Mouse (Mus musculus) gastrocnemius, postnatal 14 days (tissue): ENCODE data around the gene Klhl25. TPM values are rescaled to one million over a fixed set of nuclear protein-coding genes. Genes with fewer than 3 reads are reported as not detected.
A peak's percentile ranks its signal among the peaks of the same experiment; 100 is the strongest.
"Not testable (repeated sequence)": the region's sequence is repeated elsewhere in the genome, so short reads cannot be mapped to it uniquely, and the experiment has no call there.

Experiments
- DNase-seq: peaks from one replicate; pipeline ENCODE4 v3.0.0; 2021; ENCODE audit warnings: mixed read lengths
- intact Hi-C: fragments of 180-260 bp; cut with DNase I; formaldehyde crosslinking; loops from one replicate; pipeline ENCODE4 v1.15.1; 2025; ENCODE audit warnings: low total_unique reads
- total RNA-seq, 2 experiments: library from RNA; stranded (reverse); gene quantifications; 2 replicates each; pipeline ENCODE4 v1.2.3; 2021

Klhl25 gene
- total RNA-seq, 2 experiments from 2014 or later: 2.8 to 3.5 TPM

GRCm38 (mm10) chr7:75834932-75835631 lies 13.0 kb upstream of the Klhl25 start:
- DNase-seq: not testable (repeated sequence)
- intact Hi-C loops: loop anchor here (5.0 kb wide), 1 partner anchor 37 kb away; no protein-coding TSS in a partner anchor

- no peak for DNase-seq
- intact Hi-C loops: no loop called here
Measured at GRCm38 (mm10) chr7:75840071-75840470, 8.0 kb upstream of the Klhl25 start.

- intact Hi-C loops: no loop called here
- DNase-seq: no peak
Measured at GRCm38 (mm10) chr7:75842306-75842705, 5.8 kb upstream of the Klhl25 start.

DNA sequence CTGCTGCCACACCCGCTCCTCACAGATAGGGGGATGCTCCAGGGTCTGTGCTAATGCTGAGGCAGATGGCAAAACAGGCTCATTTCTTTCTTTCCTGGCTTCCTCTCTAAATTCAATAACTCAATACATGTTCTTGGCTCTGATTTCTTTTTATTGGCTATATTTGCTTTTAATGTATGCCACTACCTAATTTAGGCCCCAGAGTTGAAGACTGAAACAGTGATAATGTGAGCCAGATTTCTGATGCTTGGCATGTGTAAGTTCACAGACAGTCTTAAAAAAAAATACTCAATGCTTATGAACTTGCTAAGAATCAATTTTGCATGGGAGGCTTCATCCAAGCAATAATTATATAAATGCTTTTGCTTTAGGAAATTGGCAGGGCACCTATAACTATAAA lies 2.2 kb upstream of the Klhl25 start:
- intact Hi-C loops: no loop called here
- DNase-seq: no peak

DNA sequence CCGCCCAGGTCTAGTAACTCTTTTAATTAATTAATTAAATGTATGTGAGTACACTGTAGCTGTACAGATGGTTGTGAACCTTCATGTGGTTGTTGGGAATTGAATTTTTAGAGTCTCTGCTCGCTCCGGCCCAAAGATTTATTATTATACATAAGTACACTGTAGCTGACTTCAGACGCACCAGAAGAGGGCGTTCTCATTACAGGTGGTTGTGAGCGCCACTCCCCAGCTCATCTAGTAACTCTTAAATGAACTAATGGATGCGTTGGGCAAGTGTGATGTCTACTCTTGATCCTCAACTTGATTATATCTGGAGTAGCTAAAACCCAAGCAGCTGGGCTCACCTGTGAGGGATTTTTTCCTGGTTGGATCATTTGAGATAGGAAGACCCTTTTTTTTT lies 1.2 kb upstream of the Klhl25 start:
- intact Hi-C loops: no loop called here
- no peak for DNase-seq

GRCm38 (mm10) chr7:75847489-75847888 lies 621 bp upstream of the Klhl25 start:
- intact Hi-C loops: no loop called here
- DNase-seq: no peak

- DNase-seq: peak; percentile 15
- intact Hi-C loops: no loop called here
Measured at GRCm38 (mm10) chr7:75848776-75849670, 913 bp downstream of the Klhl25 start.

GRCm38 (mm10) chr7:75850396-75850795 lies 2.3 kb downstream of the Klhl25 start:
- intact Hi-C loops: not testable (repeated sequence)

GRCm38 (mm10) chr7:75851290-75851689 lies 3.2 kb downstream of the Klhl25 start:
- intact Hi-C loops: no loop called here

More at GRCm38 (mm10) chr7:75850396-75850795, 2.3 kb downstream of the Klhl25 start:
- not testable (repeated sequence) for DNase-seq

GRCm38 (mm10) chr7:75852363-75852762 lies 4.3 kb downstream of the Klhl25 start:
- intact Hi-C loops: no loop called here
- DNase-seq: no peak

More at GRCm38 (mm10) chr7:75851290-75851689, 3.2 kb downstream of the Klhl25 start:
- no peak for DNase-seq

DNA sequence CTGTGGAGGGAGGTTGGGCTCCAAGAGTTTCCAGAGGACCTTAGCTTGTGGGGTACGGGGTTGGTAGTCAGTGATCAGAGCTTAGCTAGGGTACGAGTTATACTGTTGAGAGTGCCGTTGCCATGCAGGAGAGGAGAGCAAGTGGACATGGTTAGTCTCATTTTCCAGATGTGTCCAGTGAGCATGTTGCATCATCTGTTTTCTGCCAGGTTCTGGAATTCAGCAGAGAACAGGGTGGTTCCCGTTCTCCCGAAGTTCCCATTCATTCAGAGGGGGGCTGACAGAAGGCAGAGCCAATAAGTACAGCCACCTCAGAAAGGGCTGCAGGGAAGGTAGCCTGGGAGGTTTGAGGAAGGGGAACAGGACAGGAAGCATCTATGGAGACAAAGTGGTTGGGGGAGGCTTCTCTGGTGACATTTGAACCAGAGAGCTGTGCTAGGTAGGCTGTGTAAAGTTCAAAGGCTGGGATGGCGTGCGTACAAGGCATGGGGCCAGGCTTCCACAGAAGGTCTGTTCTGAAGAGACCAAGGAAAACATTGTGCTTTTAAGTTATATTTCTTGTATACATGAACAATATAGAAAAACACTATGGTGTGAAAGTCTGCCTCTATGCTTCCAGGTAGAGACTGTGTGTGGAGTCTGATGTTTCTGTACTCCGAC lies 5.2 kb downstream of the Klhl25 start:
- DNase-seq: no peak
- intact Hi-C loops: no loop called here

DNA sequence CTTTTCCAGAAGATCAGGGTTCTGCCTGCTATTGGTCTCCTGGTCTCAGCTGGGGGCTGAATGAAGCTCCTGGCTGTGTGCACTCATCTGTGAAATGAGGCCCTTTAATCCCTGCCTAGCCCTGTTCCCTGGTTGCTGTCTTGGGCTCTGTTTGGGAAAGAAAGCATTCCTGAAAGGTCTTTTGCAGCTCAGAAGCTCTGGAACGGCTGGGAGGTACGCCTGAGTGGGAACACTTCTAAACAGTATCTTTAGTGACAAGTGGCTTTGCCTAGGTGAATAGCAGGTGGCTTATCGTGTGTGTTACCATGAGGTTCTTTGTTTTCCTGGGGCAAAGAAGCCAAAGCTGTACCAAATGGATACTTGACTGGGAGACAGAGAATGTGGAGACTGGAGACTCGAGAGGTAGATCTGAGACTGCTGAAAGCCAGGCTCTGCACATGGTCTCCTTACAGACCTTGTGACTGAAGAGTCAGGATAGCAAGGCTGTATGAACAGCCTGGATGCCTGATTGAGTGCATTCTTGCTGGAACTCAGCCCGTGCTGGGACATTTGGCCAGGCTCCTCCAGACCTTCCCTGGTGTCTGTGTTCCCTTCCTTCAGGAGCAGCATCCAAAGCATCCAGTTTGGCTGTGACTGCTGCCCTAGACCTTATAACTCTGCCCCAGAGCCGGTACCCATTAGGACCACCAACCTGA lies 6.3 kb downstream of the Klhl25 start:
- DNase-seq: no peak
- intact Hi-C loops: no loop called here

- no peak for DNase-seq
- intact Hi-C loops: no loop called here
Measured at GRCm38 (mm10) chr7:75855028-75855427, 6.9 kb downstream of the Klhl25 start.

GRCm38 (mm10) chr7:75856259-75856658 lies 8.1 kb downstream of the Klhl25 start:
- DNase-seq: no peak
- intact Hi-C loops: no loop called here

DNA sequence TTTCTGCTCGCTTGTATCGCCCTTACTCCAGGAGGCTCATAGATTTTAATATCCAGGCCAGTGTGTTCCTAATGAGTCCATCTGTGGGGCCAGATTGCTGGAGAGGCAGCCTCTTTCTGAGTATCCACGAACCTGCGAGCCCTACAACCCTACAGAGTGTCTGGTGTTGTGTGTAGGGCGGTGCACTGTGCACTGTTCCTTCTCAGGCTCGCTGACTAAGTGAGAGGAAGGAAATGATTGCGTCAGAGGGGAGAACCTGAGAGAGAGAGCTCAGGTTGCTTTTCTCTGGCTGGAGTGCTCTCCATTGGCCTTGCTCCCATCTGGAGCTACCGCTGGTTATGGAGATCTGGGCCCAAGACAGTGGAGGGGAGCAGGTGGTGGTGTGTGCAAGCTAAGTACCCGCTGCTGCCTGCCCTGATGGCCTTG lies 11.7 kb downstream of the Klhl25 start:
- intact Hi-C loops: no loop called here
- DNase-seq: peak; percentile 52

DNA sequence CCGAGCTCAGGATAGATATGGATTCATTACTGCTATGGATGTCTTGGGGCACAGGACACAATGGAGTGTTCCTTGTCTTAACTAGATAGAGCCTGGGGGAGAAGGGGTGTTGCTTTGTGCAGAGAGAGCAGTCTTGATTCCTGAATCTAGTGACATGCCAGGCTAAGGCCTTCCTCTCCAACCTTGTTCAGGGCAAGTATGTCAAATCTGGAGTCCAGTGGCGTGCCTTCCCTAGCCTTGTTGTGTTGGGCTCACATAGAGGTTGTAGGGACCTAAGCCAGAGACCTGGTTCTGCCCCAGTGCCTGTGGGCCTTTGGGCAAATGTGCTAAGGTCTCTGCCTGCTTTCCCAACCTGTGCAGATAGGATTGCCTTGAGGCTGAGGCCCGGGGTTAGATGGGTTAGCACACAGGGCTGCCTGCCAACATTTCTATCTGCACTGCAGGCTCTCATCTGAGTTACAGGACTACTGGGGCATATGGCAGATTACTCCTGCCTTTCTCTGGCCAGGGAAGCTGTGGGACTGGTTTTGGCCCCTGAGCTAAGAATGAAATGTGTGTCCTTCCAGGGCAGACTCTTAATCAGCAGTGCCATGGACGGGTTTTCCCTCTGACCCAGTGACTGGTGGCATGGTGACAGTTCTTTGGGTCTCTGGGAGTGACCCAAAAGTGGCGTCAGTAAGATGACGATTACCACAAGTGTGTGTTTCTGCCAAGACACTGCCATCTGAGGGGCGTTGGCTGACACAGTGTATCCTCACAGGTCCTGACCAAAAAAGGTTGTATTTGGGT lies 13.7 kb downstream of the Klhl25 start:
- intact Hi-C loops, DNase-seq: not testable (repeated sequence)

DNA sequence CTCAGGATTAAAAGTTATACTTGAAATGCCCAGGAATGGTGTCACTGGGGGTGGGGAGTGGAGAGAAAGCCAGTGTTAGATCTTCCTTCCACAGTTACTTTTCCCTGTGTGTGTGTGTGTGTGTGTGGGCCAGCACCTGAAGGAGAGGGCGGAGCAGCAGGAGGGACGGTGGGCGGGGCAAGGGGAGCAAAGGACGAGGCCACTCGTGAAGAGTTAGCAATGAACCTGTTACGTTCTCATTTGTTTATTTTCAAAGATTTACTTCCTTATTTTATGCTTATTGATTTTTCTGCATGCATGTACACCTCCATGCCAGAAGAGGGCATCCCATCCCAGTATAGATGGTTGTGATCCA lies 14.3 kb downstream of the Klhl25 start:
- DNase-seq, intact Hi-C loops: not testable (repeated sequence)

GRCm38 (mm10) chr7:75863248-75863911 lies 15.3 kb downstream of the Klhl25 start:
- intact Hi-C loops, DNase-seq: not testable (repeated sequence)
